Mouse (Mus musculus): ENCODE data around the gene Gm3573. TPM values are rescaled to one million over a fixed set of nuclear protein-coding genes. Genes with fewer than 3 reads are reported as not detected.
"Not testable (repeated sequence)": the region's sequence is repeated elsewhere in the genome, so short reads cannot be mapped to it uniquely, and the experiment has no call there.

The Gm3573 gene
- total RNA-seq (2018; cell fraction: chromatin; rRNA removed) = not detected
- not detected for total RNA-seq (2018; cell fraction: cytosol; rRNA removed)
- not detected for total RNA-seq (2018; cell fraction: nucleus; rRNA removed)
- not detected in 3 replicates for polyA plus RNA-seq (2018)

- H3K79me2 ChIP-seq (ENCODE audit: inconsistent target); H3K27ac ChIP-seq; H3K36me3 ChIP-seq (ENCODE audit: inconsistent target); H3K4me3 ChIP-seq (ENCODE audit: inconsistent target): not testable (repeated sequence)
- WGBS (ENCODE audit: missing documents) = no CpG with 5 or more reads among the region's 1 CpGs
Observed at GRCm38 (mm10) chr14:42190691-42191090, at the start of gene Gm3573. Gm3573 (minus strand) TSS chr14:42190791.

- H3K36me3 ChIP-seq (ENCODE audit: inconsistent target); H3K27ac ChIP-seq; H3K4me3 ChIP-seq (ENCODE audit: inconsistent target); H3K79me2 ChIP-seq (ENCODE audit: inconsistent target): not testable (repeated sequence)
- no CpG with 5 or more reads among the region's 10 CpGs for WGBS (ENCODE audit: missing documents)
Observed at GRCm38 (mm10) chr14:42216766-42217537, 26.4 kb upstream of the Gm3573 start.

- H3K79me2 ChIP-seq (ENCODE audit: inconsistent target); H3K27ac ChIP-seq; H3K4me3 ChIP-seq (ENCODE audit: inconsistent target); H3K36me3 ChIP-seq (ENCODE audit: inconsistent target): not testable (repeated sequence)
- 70% methylated on average over 3 of the region's 3 CpGs for WGBS (ENCODE audit: missing documents)
Observed at GRCm38 (mm10) chr14:42183936-42184335, 6.7 kb downstream of the Gm3573 start.

GRCm38 (mm10) chr14:42162522-42162921 is 28.1 kb downstream of the Gm3573 start, which contains the start of gene Gm17027:
Gm17027 (minus strand) TSS chr14:42162622.
- no CpG with 5 or more reads among the region's 2 CpGs for WGBS (ENCODE audit: missing documents)
- not testable (repeated sequence) for H3K36me3 ChIP-seq (ENCODE audit: inconsistent target); H3K79me2 ChIP-seq (ENCODE audit: inconsistent target); H3K4me3 ChIP-seq (ENCODE audit: inconsistent target); H3K27ac ChIP-seq

Other genes with a start within 250 kb of the Gm3573 start
- gene 1700024B05Rik, start 246.8 kb downstream of the Gm3573 start, polyA plus RNA-seq (2018) = not detected in 3 replicates
- not detected in 3 replicates for gene Gm6401, start 222.9 kb downstream of the Gm3573 start, polyA plus RNA-seq (2018)
- gene Gm3543, start 207.5 kb downstream of the Gm3573 start, polyA plus RNA-seq (2018) = not detected in 3 replicates
- gene Gm7951, start 73.4 kb downstream of the Gm3573 start, polyA plus RNA-seq (2018) = not detected in 3 replicates
- gene Gm17027, start 28.2 kb downstream of the Gm3573 start, polyA plus RNA-seq (2018) = not detected in 3 replicates
- not detected in 3 replicates for gene Gm17026, start 69.3 kb upstream of the Gm3573 start, polyA plus RNA-seq (2018)
- gene Gm9611, start 106.6 kb upstream of the Gm3573 start, polyA plus RNA-seq (2018) = not detected in 3 replicates
- not detected in 3 replicates for gene Gm7995, start 119.4 kb upstream of the Gm3573 start, polyA plus RNA-seq (2018)
- gene Gm8005, start 248.9 kb upstream of the Gm3573 start, polyA plus RNA-seq (2018) = not detected in 3 replicates